In genomic region chr8:84947241-84947545, GRCm38 (mm10) we compare ENCODE assay signal across 7 mouse cellular contexts. TPM values are rescaled to one million over a fixed set of nuclear protein-coding genes. Genes with fewer than 3 reads are reported as not detected.
DNase-seq lines count a peak whose midpoint lies in the region; ATAC-seq and TF ChIP-seq lines count a peak whose summit lies in the region.

No protein-coding gene starts in this region.

- H3K27me3 ChIP-seq in lung, embryonic 14.5 days (ENCODE audit: insufficient read depth, low read length): peaks cover 52% of the 10 kb centered on the region
- peaks cover 68% of the 10 kb centered on the region for H3K27me3 ChIP-seq in kidney, embryonic 16.5 days (ENCODE audit: insufficient read depth, low read length)

- no peak overlapping the region for H3K27ac ChIP-seq in lung, embryonic 14.5 days (ENCODE audit: low read depth)
- no peak overlapping the region for H3K27ac ChIP-seq in kidney, embryonic 16.5 days (ENCODE audit: low read length)

- H3K9ac ChIP-seq in lung, embryonic 14.5 days: no peak overlapping the region
- no peak overlapping the region for H3K9ac ChIP-seq in kidney, embryonic 16.5 days (replicated peaks; ENCODE audit: low read length)

- H3K4me2 ChIP-seq in lung, embryonic 14.5 days: no peak overlapping the region
- no peak overlapping the region for H3K4me2 ChIP-seq in kidney, embryonic 16.5 days (replicated peaks; ENCODE audit: low read depth, low read length)

- ATAC-seq in lung, embryonic 14.5 days (ENCODE audit: insufficient read depth): peak; percentile 12; the same call in 1 of the 2 replicates
- ATAC-seq in kidney, embryonic 16.5 days (ENCODE audit: low FRiP score, low TSS enrichment): peak; percentile 37; the same call in 1 of the 2 replicates
- ATAC-seq in monocyte, adult 5-6 weeks (replicated peaks; ENCODE audit: insufficient number of reproducible peaks, low FRiP score, low TSS enrichment, poor library complexity, severe bottlenecking): 0 out of 2 replicates have a peak, but pooled peaks have one; percentile 36

- WGBS in lung, embryonic 14.5 days: 11% methylated on average over 9 of the region's 9 CpGs
- WGBS in kidney, embryonic 16.5 days: 11% methylated on average over 9 of the region's 9 CpGs

- no peak overlapping the region for H3K4me3 ChIP-seq in lung, embryonic 14.5 days (ENCODE audit: low read depth, low read length)
- H3K4me3 ChIP-seq in kidney, embryonic 16.5 days (ENCODE audit: low read length): no peak overlapping the region

- H3K4me1 ChIP-seq in lung, embryonic 14.5 days (ENCODE audit: insufficient read depth): no peaks in the 10 kb centered on the region
- H3K4me1 ChIP-seq in kidney, embryonic 16.5 days (ENCODE audit: insufficient read depth, low read length): peaks cover 12% of the 10 kb centered on the region

- peak; percentile 86 for DNase-seq in lung, embryonic 14.5 days
- no peak for DNase-seq in lung, postnatal 25 days (ENCODE audit: low spot score)
- DNase-seq in c-Kit-positive CD71-positive TER-119-negative erythroid progenitor cells, embryonic 14.5 days (ENCODE audit: low read depth): peak; percentile 70
- DNase-seq in urinary bladder, postnatal 10 days (ENCODE audit: low spot score): no peak
- DNase-seq in cerebellum, adult 9-10 months: no peak

- TF ChIP-seq CTCF in lung, embryonic 14.5 days (IDR thresholded peaks at IDR 0.05; ENCODE audit: low read depth): no peak

- H3K36me3 ChIP-seq in lung, embryonic 14.5 days (ENCODE audit: insufficient read depth): no peaks in the 10 kb centered on the region
- no peaks in the 10 kb centered on the region for H3K36me3 ChIP-seq in kidney, embryonic 16.5 days (ENCODE audit: insufficient read depth, low read length)

- no peaks in the 10 kb centered on the region for H3K9me3 ChIP-seq in lung, embryonic 14.5 days (ENCODE audit: low read depth, low read length)
- no peaks in the 10 kb centered on the region for H3K9me3 ChIP-seq in kidney, embryonic 16.5 days (ENCODE audit: low read length)

RNA-seq across cellular contexts. Expression of gene Rtbdn, which starts 0.4 kb away (rescaled TPM):
- not detected in 2 replicates for polyA plus RNA-seq in lung, embryonic 14.5 days (2014; fragmentation: Nextera tagmentation; extraction: Ambion mirVana)
- polyA plus RNA-seq in kidney, embryonic 16.5 days (2015; fragmentation: Nextera tagmentation; extraction: Ambion mirVana): 0.19 and 0.30 TPM in 2 replicates
- not detected in 3 replicates for total RNA-seq in monocyte, adult 5-6 weeks (2017)

RNA-seq across cellular contexts. Expression of gene Mast1, which starts 10.0 kb away (rescaled TPM):
- 0.30 and 0.39 TPM in 2 replicates for polyA plus RNA-seq in lung, embryonic 14.5 days (2014; fragmentation: Nextera tagmentation; extraction: Ambion mirVana)
- 0.34 and 0.54 TPM in 2 replicates for polyA plus RNA-seq in kidney, embryonic 16.5 days (2015; fragmentation: Nextera tagmentation; extraction: Ambion mirVana)
- total RNA-seq in monocyte, adult 5-6 weeks (2017): 0.11 TPM in 1 of 3 replicates, not detected in the others

RNA-seq across cellular contexts. Expression of gene Gm49661, which starts 22.0 kb away (rescaled TPM):
- not detected in 2 replicates for polyA plus RNA-seq in lung, embryonic 14.5 days (2014; fragmentation: Nextera tagmentation; extraction: Ambion mirVana)
- polyA plus RNA-seq in kidney, embryonic 16.5 days (2015; fragmentation: Nextera tagmentation; extraction: Ambion mirVana): not detected in 2 replicates
- total RNA-seq in monocyte, adult 5-6 weeks (2017): not detected in 3 replicates

RNA-seq across cellular contexts. Expression of gene Prdx2, which starts 22.2 kb away (rescaled TPM):
- polyA plus RNA-seq in lung, embryonic 14.5 days (2014; fragmentation: Nextera tagmentation; extraction: Ambion mirVana): 819 and 843 TPM in 2 replicates
- 810 and 819 TPM in 2 replicates for polyA plus RNA-seq in kidney, embryonic 16.5 days (2015; fragmentation: Nextera tagmentation; extraction: Ambion mirVana)
- 153 to 207 TPM (median 196 TPM) in 3 replicates for total RNA-seq in monocyte, adult 5-6 weeks (2017)

RNA-seq across cellular contexts. Expression of gene Rnaseh2a, which starts 22.4 kb away (rescaled TPM):
- 117 and 121 TPM in 2 replicates for polyA plus RNA-seq in lung, embryonic 14.5 days (2014; fragmentation: Nextera tagmentation; extraction: Ambion mirVana)
- 137 and 138 TPM in 2 replicates for polyA plus RNA-seq in kidney, embryonic 16.5 days (2015; fragmentation: Nextera tagmentation; extraction: Ambion mirVana)
- 43.9 to 58.8 TPM (median 58.1 TPM) in 3 replicates for total RNA-seq in monocyte, adult 5-6 weeks (2017)

Comparison
In these comparisons a context has a peak if more than half of its experiments do, and no peak if none do; other contexts are left out.
1. DNase-seq: peak in lung, embryonic 14.5 days (single experiment) and c-Kit-positive CD71-positive TER-119-negative erythroid progenitor cells, embryonic 14.5 days (single experiment); none in lung, postnatal 25 days (single experiment), urinary bladder, postnatal 10 days (single experiment) and cerebellum, adult 9-10 months (single experiment).
2. Peak in every context shown above with its lines, with median percentiles within 50 percentile points of each other: ATAC-seq.